Mouse (Mus musculus) lung, embryonic 16.5 days (tissue): ENCODE data around the gene Hjurp. TPM values are rescaled to one million over a fixed set of nuclear protein-coding genes. Genes with fewer than 3 reads are reported as not detected.

ENCODE experiments used
- ATAC-seq: fragments of 200-750 bp; cut with Nextera tagmentation; 2 replicates; pipeline ENCODE4 v1.8.0; 2017; ENCODE audit warnings: low read depth, mild to moderate bottlenecking, moderate library complexity
- H3K27ac ChIP-seq: fragments of 300-500 bp; sonication (generic); 2 replicates; pipeline ENCODE4 v1.5.1; 2014; ENCODE audit warnings: mild to moderate bottlenecking, control low read depth, low read length
- H3K27me3 ChIP-seq: fragments of 300-500 bp; sonication (generic); 2 replicates; pipeline ENCODE4 v1.6.1; 2014; ENCODE audit warnings: low read depth, low read length, mixed read lengths; ENCODE audit not compliant: control insufficient read depth, insufficient read depth
- H3K36me3 ChIP-seq: fragments of 300-500 bp; sonication (generic); 2 replicates; pipeline ENCODE4 v1.6.1; 2014; ENCODE audit warnings: low read length; ENCODE audit not compliant: control insufficient read depth, insufficient read depth
- H3K4me1 ChIP-seq: fragments of 300-500 bp; sonication (generic); replicated peaks from 2 replicates; pipeline ENCODE4 v1.6.1; 2014; ENCODE audit warnings: low read length, mixed read lengths; ENCODE audit not compliant: control insufficient read depth, insufficient read depth
- H3K4me2 ChIP-seq: fragments of 300-500 bp; sonication (generic); 2 replicates; pipeline ENCODE4 v1.6.1; 2014; ENCODE audit warnings: low read depth, low read length, control low read depth
- H3K4me3 ChIP-seq: fragments of 300-500 bp; sonication (generic); 2 replicates; pipeline ENCODE4 v1.5.1; 2014; ENCODE audit warnings: mild to moderate bottlenecking, low read length, control low read depth
- H3K9ac ChIP-seq: fragments of 300-500 bp; sonication (generic); 2 replicates; pipeline ENCODE4 v1.6.1; 2014; ENCODE audit warnings: low read length, control low read depth
- H3K9me3 ChIP-seq: fragments of 300-500 bp; sonication (generic); 2 replicates; pipeline ENCODE4 v1.6.1; 2016; ENCODE audit warnings: low read length; ENCODE audit not compliant: control insufficient read depth
- WGBS: fragments of 180-500 bp; shearing (Covaris S2); extraction: QIAGEN DNeasy Blood & Tissue Kit; methylation state at CpG from one replicate; pipeline ENCODE4 v1.1.7; 2014; 5-methylcytosine and 5-hydroxymethylcytosine counted together
- polyA plus RNA-seq: library from polyadenylated mRNA; unstranded; fragments of >200 nt; fragmentation: Nextera tagmentation; extraction: Ambion mirVana; gene quantifications from 2 replicates; pipeline ENCODE4 v1.2.1, GENCODE M21; 2015

Gene Hjurp
- polyA plus RNA-seq, 1 experiment from 2014 or later = 184 TPM

DNA sequence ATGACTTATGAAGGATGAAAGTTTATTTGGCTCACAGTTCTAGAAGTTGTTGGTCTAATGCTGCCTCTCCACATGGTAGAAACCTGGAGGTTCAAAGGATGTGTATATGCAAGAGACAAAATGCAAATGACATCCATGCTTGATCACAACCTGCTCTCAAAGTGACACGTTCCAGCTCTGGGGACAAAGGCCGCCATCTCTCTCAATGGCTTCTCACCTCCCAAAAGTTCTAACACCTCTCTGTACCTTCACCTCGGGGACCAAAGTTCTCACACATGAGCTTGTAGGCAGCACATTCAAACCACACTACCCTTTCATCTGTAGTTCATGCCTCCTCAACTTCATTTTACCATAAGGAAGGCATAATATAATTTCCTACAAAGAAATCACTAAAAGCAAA, 59.9 kb downstream of the Hjurp start:
- H3K4me1 ChIP-seq = no peaks in the 10 kb centered on the region
- WGBS = 31% methylated on average over 3 of the region's 3 CpGs

DNA sequence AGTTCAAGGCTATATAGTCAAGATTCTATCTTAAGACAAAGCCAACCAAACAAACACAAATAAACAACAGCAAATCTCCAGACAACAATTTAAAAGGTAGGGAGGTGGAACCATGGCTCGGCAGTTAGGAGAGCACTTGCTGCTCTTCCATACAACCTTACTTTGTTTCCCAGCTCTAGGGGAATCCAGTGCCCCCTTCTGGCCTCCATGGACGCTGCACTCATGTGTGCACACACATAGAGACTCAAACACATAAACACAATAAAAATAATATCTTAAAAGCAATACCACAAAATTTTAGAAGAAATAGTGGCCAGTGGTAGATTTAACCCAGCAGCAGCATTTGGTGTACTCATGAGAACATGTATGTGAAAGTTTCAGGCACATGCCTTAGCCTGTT, 60.3 kb downstream of the Hjurp start:
- Histone ChIP-seq H3K4me1 (no peaks in the 10 kb centered on the region), H3K4me3 (no peak overlapping the region), H3K9ac (no peak overlapping the region), H3K27ac (no peak overlapping the region), H3K27me3 (no peaks in the 10 kb centered on the region), H3K4me2 (no peak overlapping the region), H3K9me3 (peaks cover 46% of the 10 kb centered on the region), H3K36me3 (no peaks in the 10 kb centered on the region)
- no peak for ATAC-seq
- WGBS = 48% methylated on average over 2 of the region's 2 CpGs

More for the DNA sequence above, 59.9 kb downstream of the Hjurp start:
- no peak overlapping the region for H3K4me3 ChIP-seq
- no peak overlapping the region for H3K27ac ChIP-seq
- no peaks in the 10 kb centered on the region for H3K27me3 ChIP-seq
- no peak overlapping the region for H3K4me2 ChIP-seq
- H3K9ac ChIP-seq = no peak overlapping the region
- H3K9me3 ChIP-seq = peaks cover 41% of the 10 kb centered on the region
- H3K36me3 ChIP-seq = no peaks in the 10 kb centered on the region
- no peak for ATAC-seq

DNA sequence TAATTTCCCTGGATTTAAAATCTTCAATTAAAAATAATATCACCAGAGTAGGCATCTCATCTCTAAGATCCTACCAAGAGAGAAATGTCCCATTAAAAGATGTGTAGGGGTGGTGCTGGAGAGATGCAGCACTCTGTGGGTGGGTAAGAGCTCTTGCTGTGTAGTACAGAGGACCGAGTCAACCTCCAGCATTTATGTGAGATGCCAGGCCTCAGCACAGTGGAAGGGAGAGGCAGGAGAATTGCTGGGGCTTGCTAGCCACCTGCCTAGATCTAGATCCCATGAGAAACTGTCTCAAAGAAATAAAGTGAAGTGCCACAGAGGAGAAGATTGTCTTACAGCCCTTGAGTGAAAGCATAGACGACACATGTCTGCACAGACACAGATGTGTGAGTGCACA, 60.9 kb downstream of the Hjurp start:
- H3K27me3 ChIP-seq = no peaks in the 10 kb centered on the region
- no peaks in the 10 kb centered on the region for H3K4me1 ChIP-seq
- H3K36me3 ChIP-seq = no peaks in the 10 kb centered on the region
- WGBS = 54% methylated on average over 2 of the region's 2 CpGs
- no peak overlapping the region for H3K4me3 ChIP-seq
- H3K27ac ChIP-seq = no peak overlapping the region
- H3K9ac ChIP-seq = no peak overlapping the region
- ATAC-seq = no peak
- peaks cover 52% of the 10 kb centered on the region for H3K9me3 ChIP-seq
- H3K4me2 ChIP-seq = no peak overlapping the region

DNA sequence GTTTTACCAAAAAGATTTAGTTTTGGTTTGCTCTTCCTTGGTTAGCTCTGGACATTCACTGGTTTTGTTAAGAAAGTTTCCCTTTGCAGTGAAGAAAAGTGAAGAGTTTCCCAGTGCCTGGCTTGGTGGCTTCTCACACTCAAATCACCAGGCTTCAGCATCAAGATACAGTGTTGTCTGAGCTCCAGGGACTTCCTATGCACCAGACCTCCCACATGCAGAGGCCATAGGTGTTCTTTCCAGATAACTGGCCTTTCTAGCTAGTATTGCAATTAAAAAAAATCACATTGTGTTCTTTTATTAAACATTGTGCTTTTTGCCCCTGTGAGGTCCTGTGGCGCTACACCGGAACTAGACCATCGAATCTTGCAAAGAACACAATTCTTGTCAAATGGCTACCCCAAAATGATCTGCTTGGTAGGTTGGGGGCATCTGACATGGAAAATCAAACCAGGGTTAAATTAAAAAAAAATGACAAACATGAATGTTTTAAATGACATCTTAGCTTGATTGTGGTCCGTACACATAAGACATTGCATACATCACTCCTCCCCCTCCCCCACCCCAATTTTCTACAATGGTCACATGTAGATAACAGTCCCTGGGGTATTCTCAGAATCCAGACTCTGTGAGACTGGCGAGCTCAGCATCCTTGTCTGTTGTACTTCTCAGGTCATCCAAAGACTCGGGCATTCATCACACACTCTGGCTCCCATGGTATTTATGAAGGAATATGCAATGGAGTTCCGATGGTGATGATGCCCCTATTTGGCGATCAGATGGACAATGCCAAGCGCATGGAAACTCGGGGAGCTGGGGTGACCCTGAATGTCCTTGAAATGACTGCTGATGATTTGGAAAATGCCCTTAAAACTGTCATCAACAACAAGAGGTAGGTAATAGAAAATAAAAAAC, 61.7 kb downstream of the Hjurp start:
- H3K4me2 ChIP-seq = no peak overlapping the region
- no peak for ATAC-seq
- no peaks in the 10 kb centered on the region for H3K36me3 ChIP-seq
- no peak overlapping the region for H3K27ac ChIP-seq
- no peaks in the 10 kb centered on the region for H3K27me3 ChIP-seq
- H3K9ac ChIP-seq = no peak overlapping the region
- no peaks in the 10 kb centered on the region for H3K4me1 ChIP-seq
- WGBS = 67% methylated on average over 10 of the region's 10 CpGs
- H3K9me3 ChIP-seq = peaks cover 55% of the 10 kb centered on the region
- no peak overlapping the region for H3K4me3 ChIP-seq

DNA sequence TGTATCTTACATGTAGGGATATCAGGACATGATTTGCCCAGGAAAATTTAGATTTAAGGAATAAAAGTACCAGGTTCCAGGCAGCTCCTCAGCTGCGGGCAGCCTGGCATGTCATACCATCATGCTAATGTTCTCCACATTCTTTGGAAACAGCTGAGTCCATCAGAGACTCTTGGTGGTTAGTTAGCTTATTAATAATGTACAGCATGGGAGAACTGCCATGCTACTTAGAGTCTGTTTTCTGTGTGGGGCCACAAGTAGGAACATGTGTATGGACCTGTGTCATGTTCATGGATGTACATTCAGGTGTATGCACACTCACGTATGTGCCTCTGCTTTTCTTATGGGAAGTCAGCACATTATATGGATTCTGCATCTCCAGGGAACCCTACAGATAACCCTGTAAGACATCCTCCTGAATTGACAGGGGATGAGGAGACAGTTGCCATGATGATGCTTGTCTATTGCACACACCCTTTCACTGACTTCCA, 62.9 kb downstream of the Hjurp start:
- Histone ChIP-seq H3K4me3 (no peak overlapping the region), H3K27ac (no peak overlapping the region), H3K9me3 (peaks cover 55% of the 10 kb centered on the region), H3K36me3 (no peaks in the 10 kb centered on the region), H3K9ac (no peak overlapping the region), H3K4me1 (no peaks in the 10 kb centered on the region), H3K4me2 (no peak overlapping the region), H3K27me3 (no peaks in the 10 kb centered on the region)
- ATAC-seq = no peak
- WGBS = 77% methylated on average over 2 of the region's 2 CpGs

DNA sequence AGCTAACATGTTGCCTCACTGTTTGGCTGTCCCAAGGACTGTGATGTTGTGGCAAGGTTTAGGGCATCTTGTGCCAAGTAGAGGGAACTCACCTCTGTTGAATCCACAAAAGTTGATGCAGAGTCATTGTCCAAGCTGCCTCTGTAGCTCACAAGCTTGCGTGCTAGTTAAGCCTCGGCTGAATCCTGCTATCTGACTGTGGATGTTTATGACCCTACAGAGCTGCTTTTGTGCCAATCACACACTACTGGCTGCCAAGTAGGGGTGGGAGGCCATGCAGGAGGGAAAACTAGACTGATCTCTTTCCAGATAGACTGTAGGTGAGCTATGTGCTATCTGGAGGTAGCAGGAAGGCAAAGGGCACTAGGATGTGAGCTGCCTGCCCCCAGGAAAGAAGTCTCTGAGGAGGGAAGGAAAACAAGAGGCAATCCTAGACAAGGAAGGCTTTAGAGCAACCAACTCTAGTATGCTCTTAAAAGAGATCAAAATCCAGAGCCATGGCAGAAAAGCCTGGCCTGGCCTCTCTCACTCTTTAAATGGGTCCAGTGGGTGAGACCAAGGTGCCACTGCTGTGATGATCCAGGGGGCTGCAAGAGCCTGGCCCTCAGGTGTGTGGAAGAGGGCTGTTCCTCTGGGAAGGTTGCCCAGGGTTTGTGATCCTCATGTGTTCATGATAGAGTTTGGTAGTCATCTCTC, 63.5 kb downstream of the Hjurp start:
- ATAC-seq = no peak
- H3K4me1 ChIP-seq = no peaks in the 10 kb centered on the region
- H3K9ac ChIP-seq = no peak overlapping the region
- no peak overlapping the region for H3K4me3 ChIP-seq
- no peak overlapping the region for H3K4me2 ChIP-seq
- no peaks in the 10 kb centered on the region for H3K36me3 ChIP-seq
- H3K27ac ChIP-seq = no peak overlapping the region
- 73% methylated on average over 2 of the region's 2 CpGs for WGBS
- no peaks in the 10 kb centered on the region for H3K27me3 ChIP-seq
- H3K9me3 ChIP-seq = peaks cover 55% of the 10 kb centered on the region

DNA sequence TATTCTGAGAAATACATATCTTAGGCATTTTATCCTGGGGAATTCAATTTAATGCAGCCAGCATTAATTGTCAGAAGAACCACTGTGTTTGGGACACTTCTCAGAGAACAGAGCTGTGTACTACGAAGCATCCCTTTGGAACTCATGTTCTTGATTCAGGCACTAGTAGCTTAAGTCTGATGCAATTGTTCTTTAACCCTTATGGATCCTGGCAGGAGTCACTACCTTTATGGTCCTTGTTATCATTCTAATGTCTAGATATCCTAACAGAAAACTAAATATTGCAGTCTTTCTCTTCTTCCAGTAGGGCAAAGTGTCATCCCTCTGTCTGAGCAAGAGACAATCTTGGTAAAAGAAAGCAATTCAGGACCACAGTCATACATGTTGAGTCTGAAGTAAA, 64.4 kb downstream of the Hjurp start:
- Histone ChIP-seq H3K4me3 (no peak overlapping the region), H3K36me3 (no peaks in the 10 kb centered on the region), H3K4me2 (no peak overlapping the region), H3K27ac (no peak overlapping the region), H3K27me3 (no peaks in the 10 kb centered on the region), H3K4me1 (no peaks in the 10 kb centered on the region), H3K9me3 (peaks cover 55% of the 10 kb centered on the region), H3K9ac (no peak overlapping the region)
- 69% methylated on average over 1 of the region's 1 CpGs for WGBS
- ATAC-seq = no peak

Other genes starting within 250 kb of the Hjurp start
- gene Ugt1a10, start 222.2 kb downstream of the Hjurp start, polyA plus RNA-seq = not detected in 2 replicates
- not detected in 2 replicates for gene Ugt1a9, start 206.8 kb downstream of the Hjurp start, polyA plus RNA-seq
- gene Ugt1a8, start 189.8 kb downstream of the Hjurp start, polyA plus RNA-seq = not detected in 2 replicates
- gene Ugt1a7c, start 182.6 kb downstream of the Hjurp start, polyA plus RNA-seq = 2.3 TPM in 2 replicates
- gene Ugt1a6b, start 174.4 kb downstream of the Hjurp start, polyA plus RNA-seq = 0.43 and 0.94 TPM in 2 replicates
- gene Ugt1a6a, start 142.8 kb downstream of the Hjurp start, polyA plus RNA-seq = 3.7 and 3.9 TPM in 2 replicates
- not detected in 2 replicates for gene Ugt1a5, start 111.6 kb downstream of the Hjurp start, polyA plus RNA-seq
- not detected in 2 replicates for gene Ugt1a2, start 77.0 kb downstream of the Hjurp start, polyA plus RNA-seq
- 4.1 and 6.5 TPM in 2 replicates for gene Dnajb3, start 71.9 kb downstream of the Hjurp start, polyA plus RNA-seq
- gene Ugt1a1, start 65.7 kb downstream of the Hjurp start, polyA plus RNA-seq = not detected in 2 replicates
- 1.0 and 1.7 TPM in 2 replicates for gene Mroh2a, start 50.6 kb downstream of the Hjurp start, polyA plus RNA-seq
- 0.04 TPM in 1 of 2 replicates, not detected in the other for gene Trpm8, start within 50 bp of the Hjurp start, polyA plus RNA-seq
- 0.60 and 7.5 TPM in 2 replicates for gene Spp2, start 129.3 kb upstream of the Hjurp start, polyA plus RNA-seq
- gene Glrp1, start 232.4 kb upstream of the Hjurp start, polyA plus RNA-seq = 0.21 and 0.28 TPM in 2 replicates